Mouse (Mus musculus) thymus, postnatal 25 days (tissue): ENCODE results near the gene Elovl5.

Source experiments
- DNase-seq: peaks from one replicate; pipeline ENCODE4 v3.0.0; 2022

Elovl5 gene

DNA sequence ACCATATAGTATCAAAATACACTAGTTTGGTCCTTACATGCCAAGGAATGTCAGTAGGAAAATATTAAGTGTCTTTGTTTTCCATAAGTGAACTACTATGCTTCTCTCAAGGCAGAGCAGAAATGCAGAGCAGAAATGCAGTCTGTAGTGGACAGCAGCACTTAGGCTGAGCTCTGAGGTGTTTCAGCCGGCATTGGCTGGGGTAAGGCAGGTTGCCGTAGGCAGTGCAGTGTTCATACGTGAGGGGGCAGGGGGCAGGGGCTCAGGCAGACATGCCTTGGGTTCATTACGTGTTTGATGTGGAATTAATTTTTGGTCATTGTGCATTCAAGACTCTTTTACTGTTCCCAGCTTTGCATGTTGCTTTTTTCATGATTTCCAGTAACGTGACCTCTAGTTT, 12.1 kb downstream of the Elovl5 start:
- DNase-seq: no peak

DNA sequence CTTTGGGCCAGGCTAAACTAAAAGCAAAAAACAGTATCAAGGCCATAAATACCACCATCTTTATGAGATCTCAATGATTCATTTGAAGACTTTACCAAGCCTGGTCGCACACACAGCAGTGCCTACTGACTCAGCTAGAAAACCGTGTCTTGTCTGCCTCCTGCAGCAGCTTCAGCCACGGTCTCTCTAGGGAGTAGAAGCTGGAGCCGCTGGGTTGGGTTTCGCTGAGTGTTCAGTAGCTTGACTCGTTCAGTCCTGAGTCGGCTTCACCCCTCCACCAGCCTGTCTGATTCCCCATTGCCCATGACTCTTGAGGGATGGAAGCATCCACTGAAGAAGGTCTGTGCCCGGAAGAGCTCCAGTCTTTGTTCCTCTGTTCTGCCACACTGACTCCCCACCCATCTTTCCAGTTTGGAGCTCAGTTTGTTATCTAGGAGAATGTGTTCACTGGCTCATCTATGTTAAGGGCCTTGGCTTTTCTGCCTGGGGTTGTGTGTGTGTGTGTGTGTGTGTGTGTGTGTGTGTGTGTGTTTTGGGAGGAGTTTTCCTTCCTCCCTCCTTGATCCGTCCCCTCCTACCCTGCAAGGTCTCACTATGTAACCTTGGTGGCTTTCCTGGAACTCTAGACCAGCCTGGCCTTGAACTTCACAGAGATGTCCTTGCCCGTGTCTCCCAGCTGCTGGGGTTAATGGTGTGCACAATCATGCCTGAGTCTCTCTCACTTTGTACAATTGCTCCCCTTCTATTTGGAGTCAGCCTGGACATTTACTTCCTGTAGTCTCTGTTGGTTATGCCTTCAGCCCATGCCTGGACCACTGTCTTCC, 13.1 kb downstream of the Elovl5 start:
- no peak for DNase-seq

DNA sequence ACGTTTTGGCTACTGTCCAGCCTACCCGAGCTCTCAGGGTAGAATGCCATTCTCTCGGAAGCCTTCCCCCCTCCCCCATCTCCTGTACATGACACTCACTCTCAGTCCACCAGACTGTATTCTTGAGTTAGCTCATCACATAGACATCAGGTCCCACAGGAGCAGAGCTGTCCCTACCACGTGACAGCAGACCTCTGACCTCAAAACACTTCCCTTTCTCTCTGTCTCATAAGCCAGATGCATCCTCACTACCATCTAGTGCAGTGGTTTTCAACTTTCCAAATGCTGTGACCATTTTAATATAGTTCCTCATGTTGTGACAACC, 13.7 kb downstream of the Elovl5 start:
- no peak for DNase-seq

DNA sequence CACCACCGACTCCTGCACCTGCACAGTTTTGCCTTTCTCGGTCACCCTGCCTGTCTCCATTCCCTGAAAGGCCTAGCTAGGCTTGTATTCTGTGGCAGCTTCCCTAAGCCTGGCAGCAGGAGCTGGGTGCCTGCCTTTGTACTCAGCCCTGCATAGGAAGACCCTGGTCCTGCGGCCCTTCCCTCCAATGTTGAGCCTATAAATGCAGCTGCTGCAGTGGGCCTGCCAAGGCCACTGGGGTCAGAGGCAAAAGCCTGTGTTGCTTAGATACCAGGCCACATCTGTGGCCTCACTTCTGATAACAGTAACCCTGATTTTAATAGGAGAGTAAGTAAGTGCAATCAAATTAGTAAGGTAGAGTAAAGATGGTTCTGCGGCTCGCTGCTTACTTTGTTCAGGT, 14.6 kb downstream of the Elovl5 start:
- DNase-seq: no peak

DNA sequence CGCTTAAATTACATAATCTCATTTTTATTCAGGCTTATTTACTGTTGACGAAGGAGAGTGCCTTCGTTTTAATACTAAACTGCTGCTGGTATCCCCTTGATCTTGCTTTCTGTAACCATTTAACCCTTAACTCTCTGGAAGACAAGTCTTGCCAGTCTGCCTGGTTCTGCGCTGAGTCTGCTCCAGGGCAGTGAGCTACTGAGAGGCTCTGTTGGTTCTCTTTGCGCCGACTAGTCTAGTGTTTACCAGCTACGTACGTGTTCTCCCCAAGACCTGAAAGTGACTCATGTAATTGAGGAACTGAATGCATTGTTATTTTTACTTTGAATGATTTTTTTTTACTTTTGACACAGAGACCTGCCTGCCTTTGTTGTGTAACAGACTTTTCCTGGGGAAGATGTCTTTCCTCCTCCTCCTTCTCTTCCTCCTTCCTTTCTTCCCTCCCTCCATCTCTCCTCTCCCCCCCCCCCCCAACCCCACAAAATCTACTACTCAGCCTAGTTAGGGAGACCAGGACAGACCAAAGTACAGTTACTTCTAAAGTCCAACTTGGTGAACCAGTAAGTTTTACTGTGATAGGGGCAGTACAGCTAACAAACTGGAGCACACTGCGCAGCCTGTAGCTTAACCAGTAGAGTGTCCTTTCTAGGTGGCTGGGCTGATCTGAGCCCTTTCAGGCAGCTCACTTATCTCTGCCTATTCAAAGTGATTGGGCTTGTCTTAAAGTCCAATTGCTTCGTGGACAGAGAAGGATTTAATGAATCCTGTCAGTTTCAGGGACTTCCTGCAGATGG, 18.9 kb downstream of the Elovl5 start:
- no peak for DNase-seq

DNA sequence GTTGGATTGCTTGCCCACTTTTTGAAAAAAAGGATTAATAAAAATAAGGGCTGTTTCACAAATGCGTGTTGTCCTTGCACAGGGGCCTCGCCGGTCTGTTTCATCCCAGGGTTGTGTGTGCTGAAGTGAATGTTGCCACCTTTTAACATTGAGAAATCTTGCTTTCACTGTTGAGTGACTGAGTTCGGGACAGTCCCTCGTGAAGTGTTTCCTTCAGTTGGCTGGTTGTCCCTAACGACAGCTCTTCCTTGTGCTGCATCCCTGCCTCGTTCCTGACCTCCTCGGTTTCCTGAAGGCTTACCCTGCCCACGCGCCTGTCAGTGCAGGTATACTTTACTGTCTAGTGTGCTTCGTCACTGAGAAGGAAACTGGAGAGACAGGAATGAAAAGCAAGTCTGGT, 20.7 kb downstream of the Elovl5 start:
- no peak for DNase-seq

DNA sequence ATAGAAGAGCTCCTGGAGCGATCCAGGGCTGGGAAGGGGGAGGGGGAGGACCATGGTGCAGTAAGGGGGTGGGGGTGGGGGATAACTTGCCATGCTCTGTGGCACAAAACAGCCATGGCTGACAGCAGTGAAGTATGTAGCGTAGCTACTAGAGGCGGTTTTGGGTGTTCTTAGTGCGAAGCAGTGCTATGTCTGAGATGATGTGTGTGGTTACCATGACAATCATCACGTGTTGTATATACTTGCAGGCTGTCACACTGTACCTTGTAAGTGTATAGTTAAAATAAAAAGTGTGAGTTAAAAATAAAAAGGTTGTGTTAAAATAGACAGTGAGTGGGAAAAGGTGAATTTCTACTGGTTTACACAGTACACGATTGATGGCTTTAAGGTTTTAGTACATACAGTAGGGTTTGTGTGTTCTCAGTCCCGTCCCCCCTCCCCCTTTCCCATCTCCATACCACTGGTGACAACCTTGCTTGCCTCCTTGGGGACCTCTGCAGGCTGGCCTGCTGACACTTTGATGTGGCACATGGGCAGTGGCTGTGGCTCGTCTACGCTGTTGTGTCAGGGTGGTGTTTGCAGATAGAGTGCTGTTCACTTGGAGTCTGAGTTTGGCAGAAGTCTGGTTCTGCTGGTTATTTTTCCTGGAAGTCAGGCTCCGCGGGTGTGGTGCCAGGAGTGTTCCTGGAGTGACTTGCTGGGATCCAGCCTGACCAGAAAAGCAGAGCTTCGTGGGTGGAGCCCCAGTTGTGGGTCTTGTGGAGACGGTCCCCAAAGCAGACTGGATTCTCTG, 21.8 kb downstream of the Elovl5 start:
- no peak for DNase-seq

DNA sequence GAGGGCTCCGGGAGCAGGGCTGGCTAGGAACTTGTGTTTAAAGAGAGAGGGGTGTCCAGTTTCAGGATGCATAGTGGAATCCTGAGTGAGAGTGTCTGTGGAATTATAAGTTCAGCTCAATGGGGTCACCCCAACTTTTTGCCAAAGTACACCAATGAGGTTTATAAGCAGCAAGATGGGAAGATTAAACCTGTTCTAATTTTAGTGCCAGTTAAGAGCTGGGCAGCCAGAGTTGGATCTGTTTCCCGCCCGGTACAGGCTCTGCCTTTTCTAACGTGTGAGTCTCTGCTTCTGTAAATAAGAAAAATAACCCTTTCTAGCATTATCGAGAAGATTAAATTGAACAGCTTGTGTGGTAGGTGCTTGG, 22.4 kb downstream of the Elovl5 start:
- no peak for DNase-seq

DNA sequence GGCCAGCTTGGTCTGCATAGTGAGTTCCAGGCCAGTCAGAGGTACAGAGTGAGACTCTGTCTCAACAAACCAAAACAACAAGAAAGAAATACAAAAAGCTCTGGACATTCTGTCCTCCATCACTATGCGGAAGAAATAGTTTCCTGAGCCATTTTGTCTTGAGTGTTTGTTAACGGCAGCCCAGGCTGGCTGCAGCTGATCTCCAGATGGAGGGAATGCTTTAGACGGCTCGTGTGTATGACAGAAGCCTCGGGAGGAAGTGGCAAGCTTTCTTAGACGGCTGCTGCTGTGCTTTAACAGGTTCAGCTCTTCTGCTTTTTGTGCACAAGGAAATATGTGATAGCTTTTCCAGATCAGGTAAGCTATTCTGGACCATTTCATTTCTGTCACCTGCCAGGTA, 23.9 kb downstream of the Elovl5 start:
- no peak for DNase-seq

DNA sequence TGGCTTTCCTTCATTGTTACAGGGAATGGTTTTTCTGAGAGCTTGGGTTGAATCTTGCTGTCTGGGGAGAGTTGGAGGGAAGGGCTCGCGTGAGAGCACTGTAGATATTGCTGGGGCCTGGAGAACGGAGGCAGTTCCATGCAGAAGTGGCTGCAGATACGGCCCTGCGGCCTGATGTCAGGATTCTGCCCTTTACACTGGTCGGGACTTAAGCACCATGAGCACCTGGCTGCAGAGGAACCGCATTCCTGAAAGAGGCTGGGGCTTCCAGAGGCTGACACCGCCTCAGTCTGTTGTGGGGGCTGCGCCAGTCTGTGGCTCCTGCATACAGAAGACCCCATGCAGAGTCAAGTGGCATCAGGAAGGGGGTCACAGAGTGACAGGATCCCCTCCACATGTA, 24.7 kb downstream of the Elovl5 start:
- DNase-seq: no peak

DNA sequence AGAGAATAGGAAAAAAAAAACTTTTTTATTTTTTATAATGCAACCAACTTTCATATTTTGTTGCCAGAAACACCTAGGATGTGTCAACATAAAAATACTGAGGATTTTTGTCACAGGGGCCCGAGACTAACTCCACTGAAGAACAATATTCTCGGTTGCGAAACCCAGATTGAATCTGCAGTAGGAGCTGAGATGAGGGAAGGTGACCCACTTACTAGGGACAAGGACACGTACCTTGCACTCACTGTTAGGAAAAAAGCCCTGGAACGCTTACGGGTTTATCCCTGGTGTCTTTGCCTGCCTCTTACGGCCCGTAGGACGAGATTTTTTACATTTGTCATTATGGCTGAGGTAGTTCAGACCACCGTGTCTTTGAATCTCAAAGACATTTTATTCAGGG, 25.2 kb downstream of the Elovl5 start:
- DNase-seq: no peak

DNA sequence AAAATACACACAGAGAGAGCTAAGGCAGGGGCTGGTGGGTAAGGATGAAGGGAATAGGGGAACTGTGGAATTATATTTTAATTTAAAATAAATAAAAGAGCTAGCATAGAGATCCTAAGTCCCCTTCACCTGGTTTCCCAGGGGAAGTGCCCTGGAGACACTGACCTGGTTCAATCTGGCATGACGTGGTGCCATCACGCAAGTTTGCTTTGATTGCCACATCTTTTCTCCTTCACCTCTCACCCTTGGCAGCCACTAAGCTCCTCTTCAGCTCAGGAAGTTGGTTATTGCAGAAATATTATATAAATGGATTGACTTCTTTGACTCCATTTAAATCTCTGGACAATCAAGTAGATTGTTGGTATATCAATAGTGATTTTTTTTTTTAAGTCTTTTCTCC, 26.2 kb downstream of the Elovl5 start:
- no peak for DNase-seq

DNA sequence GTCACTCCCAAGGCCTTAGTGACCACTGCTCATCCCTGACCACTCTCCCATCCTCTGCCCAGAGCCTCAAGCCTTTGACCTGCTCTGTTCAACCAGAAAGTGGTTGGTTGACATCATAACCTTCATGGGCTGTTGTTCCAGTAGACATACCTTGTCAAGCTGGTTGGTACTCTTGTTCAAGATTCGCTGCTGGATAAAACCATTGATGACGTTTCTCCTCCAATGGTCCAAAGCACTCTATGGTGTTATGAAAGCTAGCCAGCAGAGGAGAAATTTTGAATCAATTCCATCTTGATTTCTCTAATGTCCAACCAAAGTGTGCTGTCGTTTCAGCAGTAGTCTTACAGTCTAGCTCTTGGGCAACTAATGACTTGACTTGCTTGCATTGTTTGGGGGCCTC, 27.0 kb downstream of the Elovl5 start:
- DNase-seq: no peak

DNA sequence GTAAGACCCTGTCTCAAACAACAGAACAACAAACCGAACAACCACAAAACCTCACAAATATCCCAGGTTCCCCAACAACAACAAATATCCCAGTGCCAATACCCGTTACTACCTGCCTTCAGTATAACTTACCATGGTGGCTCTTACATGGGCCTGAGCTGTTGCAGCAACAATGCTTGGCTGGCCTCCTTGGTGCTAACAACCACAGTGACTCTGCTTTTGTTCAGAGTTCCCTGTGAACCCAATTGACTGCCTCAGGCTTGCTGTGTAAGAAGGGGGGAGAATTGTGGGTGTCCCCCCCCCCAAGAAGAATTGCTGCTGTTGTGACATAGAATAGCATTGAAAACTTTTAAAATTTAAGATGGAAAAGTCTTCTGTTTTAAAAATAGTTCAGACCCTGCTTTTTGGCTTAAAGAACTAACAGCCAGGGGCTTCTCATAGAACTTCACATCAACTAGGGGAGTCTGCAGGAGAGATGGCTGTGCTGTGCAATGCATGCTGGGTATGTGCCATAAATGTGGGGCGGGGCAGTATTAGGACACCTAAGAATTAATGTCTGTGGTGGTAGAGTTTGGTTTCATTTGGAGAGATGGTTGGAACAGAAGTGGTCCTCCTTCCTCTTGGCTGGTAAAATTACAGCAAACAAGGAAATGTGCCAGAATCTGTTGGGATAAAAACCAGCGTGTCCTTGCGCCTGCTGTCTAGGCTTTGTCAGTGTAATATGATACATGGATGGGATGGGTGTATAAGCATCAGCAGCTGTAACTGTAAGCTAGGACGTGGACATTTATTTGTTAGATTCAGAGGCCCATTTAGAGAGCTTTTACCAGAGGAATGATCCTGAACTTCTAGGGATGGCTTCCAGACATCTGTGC, 28.9 kb downstream of the Elovl5 start:
- no peak for DNase-seq

DNA sequence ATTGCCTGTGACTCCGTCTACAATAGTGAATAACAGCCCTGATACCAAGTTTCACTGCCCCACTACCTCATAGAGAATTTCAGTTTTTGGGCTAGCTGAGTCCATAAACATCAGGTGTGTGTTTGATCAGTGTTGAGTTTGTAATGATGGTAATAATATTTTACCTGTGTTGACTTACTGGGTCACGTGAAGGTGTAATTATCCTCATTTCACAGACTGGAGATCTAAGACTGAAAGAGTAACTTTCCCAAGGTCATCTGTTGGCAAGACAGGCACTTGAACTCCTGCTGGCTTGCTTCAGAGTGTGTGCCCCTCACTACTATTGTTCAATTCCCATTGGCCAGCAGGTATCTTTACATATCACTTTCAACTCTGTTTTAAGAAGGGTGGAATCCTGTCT, 31.1 kb downstream of the Elovl5 start:
- no peak for DNase-seq

DNA sequence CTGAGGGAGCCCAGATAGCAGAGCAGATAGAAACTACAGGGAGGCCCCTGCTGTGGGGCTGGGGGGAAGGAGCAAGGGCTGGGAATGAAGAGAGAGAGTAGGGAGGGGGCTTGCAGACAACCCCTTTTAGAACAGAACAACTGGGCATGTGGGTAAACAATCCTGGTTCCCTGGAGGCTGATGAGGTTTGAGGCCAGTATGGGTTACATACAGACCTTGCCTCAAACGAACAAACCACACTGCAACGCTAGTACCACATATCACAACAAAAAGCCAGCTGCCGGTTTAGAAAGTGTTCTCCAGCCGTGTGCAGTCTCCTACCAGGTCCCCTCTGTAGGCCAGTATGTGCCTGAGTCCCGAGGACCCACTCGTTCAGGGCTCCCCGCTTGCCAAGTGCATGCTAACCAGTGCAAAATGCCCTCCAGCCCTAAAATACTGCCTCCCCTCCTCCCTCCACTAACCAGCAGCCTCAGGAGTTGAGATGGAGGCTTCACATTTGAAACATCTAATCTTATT, 32.6 kb downstream of the Elovl5 start:
- no peak for DNase-seq

DNA sequence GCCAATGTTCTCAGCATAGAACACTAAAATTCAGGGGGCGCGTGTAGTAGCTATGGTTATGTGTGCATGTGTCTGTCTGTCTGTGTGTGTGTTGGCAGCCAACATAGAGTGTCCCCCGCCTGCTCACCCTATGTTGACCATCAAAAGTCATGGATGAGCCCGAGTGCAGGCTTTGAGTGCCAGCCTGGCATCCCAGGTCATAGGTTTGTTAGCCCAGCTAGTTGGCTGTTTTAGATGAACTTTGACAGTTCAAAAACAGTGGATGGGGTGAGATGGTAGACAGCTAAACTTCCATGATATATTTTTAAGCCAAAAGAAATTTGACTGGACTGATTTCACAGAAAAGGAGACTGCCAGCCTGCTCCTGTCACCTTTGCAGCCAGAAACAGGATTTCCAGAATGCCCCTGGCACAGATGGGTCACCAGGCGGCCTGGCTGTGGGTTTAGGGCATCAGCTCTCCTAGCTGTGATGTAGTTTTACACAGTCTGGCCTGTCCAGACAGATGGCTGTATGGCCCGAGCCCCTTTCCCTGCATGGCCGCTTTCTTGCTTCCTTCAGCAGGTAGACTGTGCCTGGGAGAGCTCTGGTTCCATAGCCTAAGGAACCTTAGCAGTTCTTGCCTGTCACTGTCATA, 33.8 kb downstream of the Elovl5 start:
- no peak for DNase-seq

DNA sequence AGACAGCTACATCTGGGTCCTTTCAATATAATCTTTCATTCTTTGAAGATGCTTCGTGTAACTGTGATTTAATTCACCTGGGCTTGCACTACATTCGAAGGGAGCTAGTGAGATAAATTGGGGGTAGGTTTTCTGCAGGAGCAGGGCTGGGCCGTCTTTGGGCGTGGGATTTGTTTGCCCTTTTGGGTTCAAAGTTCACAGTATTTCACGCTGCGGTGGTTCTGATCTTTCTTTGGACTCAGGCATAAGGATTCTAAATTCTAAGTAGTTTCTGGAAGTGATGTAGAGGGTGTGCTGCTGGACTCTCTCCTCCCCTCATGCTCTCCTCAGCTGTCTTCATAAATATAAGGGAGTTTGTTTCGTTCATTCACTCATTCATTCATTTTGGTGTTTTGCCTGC, 34.8 kb downstream of the Elovl5 start:
- no peak for DNase-seq

DNA sequence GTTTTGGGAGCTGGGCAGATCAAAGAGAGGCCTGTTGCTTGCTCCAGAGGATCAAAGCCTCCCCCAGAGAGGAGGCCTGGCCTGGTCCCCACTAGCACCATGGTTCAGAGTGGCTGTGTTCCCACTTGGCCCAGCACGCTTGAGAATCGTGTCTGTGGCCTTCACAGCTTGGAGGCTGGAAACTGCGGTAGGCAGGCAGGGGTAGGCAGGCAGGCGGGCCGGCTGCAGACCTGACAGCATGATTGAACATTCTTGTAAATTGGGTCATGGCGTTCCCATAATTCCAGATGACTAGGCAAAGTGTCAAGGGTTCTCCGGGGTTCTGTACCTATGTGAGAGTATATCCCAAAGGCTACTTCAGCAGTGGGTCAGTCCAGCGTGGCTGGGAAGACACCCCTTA, 35.9 kb downstream of the Elovl5 start:
- no peak for DNase-seq

DNA sequence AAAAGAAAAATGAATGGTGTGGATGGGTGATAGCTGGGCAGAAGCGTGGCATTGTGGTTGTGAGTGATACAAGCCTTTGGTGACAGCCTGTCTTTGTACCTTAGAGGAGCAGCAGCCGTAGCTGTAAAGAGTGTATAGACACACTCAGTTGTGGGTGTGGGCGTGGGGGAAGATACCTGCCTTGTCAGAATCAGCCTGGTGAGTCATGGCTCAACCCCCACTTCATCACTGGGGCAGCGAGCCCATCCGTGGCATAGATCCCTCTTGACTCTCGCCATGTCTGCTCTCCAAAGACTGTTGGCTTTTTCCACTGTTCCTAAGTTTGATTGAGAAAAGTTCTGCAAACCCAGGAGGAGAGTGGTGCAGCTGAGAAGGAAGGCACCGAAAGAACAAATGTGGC, 37.3 kb downstream of the Elovl5 start:
- no peak for DNase-seq

DNA sequence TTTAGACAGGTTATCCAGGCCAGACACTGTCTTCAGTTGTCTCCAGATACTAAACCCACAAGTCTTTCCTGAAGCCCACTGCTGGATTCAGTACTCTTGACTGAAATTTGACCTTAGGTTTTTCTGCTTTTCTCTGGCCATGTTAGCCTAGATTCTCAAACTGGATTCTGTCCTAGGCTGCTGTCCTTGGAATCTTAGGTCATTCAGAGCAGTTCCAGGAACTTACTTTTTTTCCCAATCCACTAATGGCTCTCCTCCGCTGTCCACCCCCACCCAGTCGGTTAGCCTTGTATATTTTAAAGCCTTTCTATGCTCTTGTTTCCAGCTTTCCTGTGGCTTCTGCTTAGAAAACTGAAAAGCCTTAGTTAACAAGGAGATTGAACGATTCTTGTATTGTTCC, 37.8 kb downstream of the Elovl5 start:
- no peak for DNase-seq

DNA sequence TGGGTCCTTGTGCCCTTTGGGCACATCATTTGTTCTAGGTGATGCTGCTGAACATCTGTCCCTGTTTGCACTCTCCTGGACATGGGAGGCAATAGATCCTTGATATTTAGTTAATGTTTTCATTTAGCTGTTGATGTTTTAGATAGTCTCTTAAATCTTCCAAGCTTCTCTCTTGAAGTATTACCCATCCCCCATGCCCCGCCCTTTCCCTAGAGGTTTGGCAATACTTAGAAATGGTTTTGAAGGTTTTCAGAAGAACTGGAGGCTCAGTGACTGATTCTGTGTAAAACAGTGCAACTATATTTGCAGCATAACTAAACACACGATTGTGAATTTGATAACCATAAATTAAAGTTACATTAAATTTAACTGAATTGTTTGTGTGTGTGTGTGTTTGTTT, 38.3 kb downstream of the Elovl5 start:
- DNase-seq: no peak
